Mouse (Mus musculus) limb, embryonic 10.5 days (tissue): ENCODE results near the gene Cpm. TPM values are rescaled to one million over a fixed set of nuclear protein-coding genes. Genes with fewer than 3 reads are reported as not detected.
"Not testable (repeated sequence)": the region's sequence is repeated elsewhere in the genome, so short reads cannot be mapped to it uniquely, and the experiment has no call there.

Experiments used
- DNase-seq: peaks from one replicate; pipeline ENCODE4 v3.0.0-alpha.2; 2017; ENCODE audit warnings: low spot score
- H3K27ac ChIP-seq: fragments of 300-500 bp; sonication (generic); 2 replicates; pipeline ENCODE4 v1.5.1; 2016; ENCODE audit warnings: mild to moderate bottlenecking
- H3K27me3 ChIP-seq: fragments of 300-500 bp; sonication (generic); 2 replicates; pipeline ENCODE4 v1.6.1; 2016; ENCODE audit warnings: low read depth, mild to moderate bottlenecking; ENCODE audit not compliant: poor library complexity, severe bottlenecking
- H3K36me3 ChIP-seq: fragments of 300-500 bp; sonication (generic); 2 replicates; pipeline ENCODE4 v1.6.1; 2016; ENCODE audit warnings: mild to moderate bottlenecking, moderate library complexity
- H3K4me1 ChIP-seq: fragments of 300-500 bp; sonication (generic); 2 replicates; pipeline ENCODE4 v1.6.1; 2016
- H3K4me3 ChIP-seq: fragments of 300-500 bp; sonication (generic); 2 replicates; pipeline ENCODE4 v1.5.1; 2016; ENCODE audit warnings: mild to moderate bottlenecking, moderate library complexity
- H3K9me3 ChIP-seq: fragments of 300-500 bp; sonication (generic); replicated peaks from 2 replicates; pipeline ENCODE4 v1.6.1; 2016; ENCODE audit warnings: mild to moderate bottlenecking
- WGBS: fragments of 180-500 bp; shearing (Covaris S2); methylation state at CpG from one replicate; pipeline ENCODE4 v1.1.7; 2016; 5-methylcytosine and 5-hydroxymethylcytosine counted together
- polyA plus RNA-seq: library from polyadenylated mRNA; unstranded; fragments of >200 nt; fragmentation: Nextera tagmentation; extraction: Ambion mirVana; gene quantifications from 2 replicates; pipeline ENCODE4 v1.2.1, GENCODE M21; 2016

The Cpm gene
- polyA plus RNA-seq, 1 experiment from 2014 or later: 31.5 TPM

DNA sequence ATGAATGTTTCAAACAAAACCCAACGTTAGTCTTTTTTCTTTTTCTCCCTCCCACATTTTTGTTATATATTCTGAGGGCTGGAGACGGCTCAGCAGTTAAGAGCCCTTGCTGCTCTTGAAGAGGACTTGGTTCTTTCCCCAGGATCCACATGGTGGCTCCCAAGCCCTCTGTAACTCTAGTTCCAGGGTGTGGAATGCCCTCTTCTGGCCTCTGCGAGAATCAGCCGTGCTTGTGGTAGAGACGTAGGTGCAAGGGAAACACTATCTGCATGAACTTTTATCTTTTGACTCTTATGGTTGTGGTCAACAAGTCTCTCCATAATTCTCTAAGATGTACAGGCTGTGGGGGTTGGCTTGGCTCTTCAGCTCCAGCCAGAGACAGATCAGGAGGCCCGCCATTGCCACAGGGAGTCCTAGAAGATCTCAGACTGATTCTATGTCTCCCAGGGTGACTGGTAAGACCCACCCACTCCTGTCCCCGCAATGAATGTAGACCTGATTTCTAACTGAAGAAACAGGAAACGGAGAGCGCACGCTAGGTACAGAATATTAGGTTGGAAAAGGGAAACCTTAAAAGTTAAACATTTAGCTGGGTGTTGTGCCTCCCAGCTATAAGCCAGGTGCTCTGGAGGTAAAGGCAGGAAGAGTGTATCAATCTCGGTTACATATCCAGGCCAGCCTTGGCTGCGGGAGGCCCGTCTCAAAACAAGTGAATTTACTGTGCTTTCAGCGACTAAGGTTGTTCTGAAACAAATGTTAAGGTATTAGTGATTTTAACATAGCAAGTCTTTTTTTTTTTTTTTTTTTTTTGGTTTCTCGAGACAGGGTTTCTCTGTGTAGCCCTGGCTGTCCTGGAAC, 102.2 kb downstream of the Cpm start:
- 59% methylated on average over 15 of the region's 15 CpGs for WGBS
- no peak for DNase-seq
- Histone ChIP-seq H3K9me3 (no peaks in the 10 kb centered on the region), H3K4me3 (no peak overlapping the region), H3K4me1 (no peaks in the 10 kb centered on the region), H3K27me3 (no peaks in the 10 kb centered on the region), H3K36me3 (peaks cover 13% of the 10 kb centered on the region), H3K27ac (no peak overlapping the region)

DNA sequence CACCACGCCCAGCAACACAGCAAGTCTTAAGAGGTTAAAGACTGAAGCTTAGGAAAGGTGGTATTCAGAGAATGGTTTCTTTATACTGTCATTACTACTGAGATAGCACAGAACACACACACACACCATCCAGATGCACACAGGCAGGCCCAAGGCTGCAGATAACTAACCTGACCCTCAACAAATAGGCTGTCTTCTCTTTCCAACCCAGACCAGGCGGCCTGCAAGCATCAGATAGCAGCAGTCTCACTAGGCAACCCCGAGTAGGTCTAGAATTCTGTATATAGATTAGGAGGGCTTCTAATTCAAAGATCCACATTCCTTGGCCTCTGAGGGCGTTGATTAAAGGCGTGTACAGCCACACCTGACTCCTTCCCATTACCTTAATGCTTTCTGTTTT, 102.9 kb downstream of the Cpm start:
- H3K4me3 ChIP-seq: no peak overlapping the region
- no peak overlapping the region for H3K27ac ChIP-seq
- DNase-seq: no peak
- no peaks in the 10 kb centered on the region for H3K27me3 ChIP-seq
- no peaks in the 10 kb centered on the region for H3K9me3 ChIP-seq
- no peaks in the 10 kb centered on the region for H3K4me1 ChIP-seq
- H3K36me3 ChIP-seq: peaks cover 20% of the 10 kb centered on the region
- WGBS: 93% methylated on average over 5 of the region's 5 CpGs

- H3K27ac ChIP-seq: no peak overlapping the region
- WGBS: 85% methylated on average over 14 of the region's 14 CpGs
These were observed 103.8 kb downstream of the Cpm start for GRCm38 (mm10) chr10:117732962-117733592.

GRCm38 (mm10) chr10:117733626-117734025, 104.3 kb downstream of the Cpm start:
- not testable (repeated sequence) for H3K4me3 ChIP-seq, H3K9me3 ChIP-seq, DNase-seq, H3K27me3 ChIP-seq, H3K27ac ChIP-seq, H3K4me1 ChIP-seq
- H3K36me3 ChIP-seq: peaks cover 34% of the 10 kb centered on the region
- 93% methylated on average over 8 of the region's 8 CpGs for WGBS

More at GRCm38 (mm10) chr10:117732962-117733592, 103.8 kb downstream of the Cpm start:
- no peaks in the 10 kb centered on the region for H3K4me1 ChIP-seq
- H3K4me3 ChIP-seq: no peak overlapping the region
- H3K27me3 ChIP-seq: no peaks in the 10 kb centered on the region
- peaks cover 29% of the 10 kb centered on the region for H3K36me3 ChIP-seq
- DNase-seq: no peak
- no peaks in the 10 kb centered on the region for H3K9me3 ChIP-seq

DNA sequence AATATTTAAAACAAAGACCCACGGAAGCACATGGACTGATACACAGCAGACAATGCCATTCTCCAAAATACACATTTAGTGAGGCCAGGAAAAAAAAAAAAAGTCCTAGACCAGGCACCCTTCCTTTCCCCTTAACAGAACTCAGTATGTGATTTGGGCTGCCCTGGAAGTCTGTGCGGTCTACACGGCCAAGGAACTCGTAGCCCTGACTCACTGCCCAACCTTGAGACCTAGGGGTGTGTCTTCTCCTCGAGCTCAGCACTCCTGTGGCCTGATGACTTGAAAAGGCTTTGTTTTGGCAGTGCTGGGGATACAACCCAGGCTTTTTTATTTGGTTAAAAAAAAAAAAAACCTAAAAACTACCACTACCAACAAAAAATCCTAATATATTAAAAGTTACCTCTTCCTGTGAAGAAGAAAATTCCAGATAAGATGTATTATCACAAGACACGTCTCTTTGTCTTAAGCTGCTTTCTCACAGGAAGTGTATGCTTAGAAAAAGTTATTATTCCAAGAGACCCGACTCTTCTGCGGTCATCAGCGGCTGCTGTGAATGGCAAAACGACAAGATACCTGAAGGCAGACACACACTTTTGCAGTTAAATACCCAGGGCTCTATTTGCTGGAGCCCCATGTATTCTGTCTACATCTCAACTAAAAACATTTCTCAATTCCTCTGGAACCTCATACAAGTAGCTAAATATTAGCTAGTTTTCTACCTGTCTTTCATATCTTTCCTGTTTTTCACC, 105.0 kb downstream of the Cpm start:
- not testable (repeated sequence) for H3K27me3 ChIP-seq, H3K4me1 ChIP-seq, H3K9me3 ChIP-seq, H3K4me3 ChIP-seq, H3K27ac ChIP-seq, DNase-seq
- H3K36me3 ChIP-seq: peaks cover 41% of the 10 kb centered on the region
- 89% methylated on average over 9 of the region's 10 CpGs for WGBS

GRCm38 (mm10) chr10:117735396-117735795, 106.1 kb downstream of the Cpm start:
- not testable (repeated sequence) for H3K27me3 ChIP-seq, H3K4me1 ChIP-seq, H3K4me3 ChIP-seq, H3K27ac ChIP-seq, H3K9me3 ChIP-seq, DNase-seq
- 94% methylated on average over 12 of the region's 12 CpGs for WGBS
- H3K36me3 ChIP-seq: peaks cover 52% of the 10 kb centered on the region

DNA sequence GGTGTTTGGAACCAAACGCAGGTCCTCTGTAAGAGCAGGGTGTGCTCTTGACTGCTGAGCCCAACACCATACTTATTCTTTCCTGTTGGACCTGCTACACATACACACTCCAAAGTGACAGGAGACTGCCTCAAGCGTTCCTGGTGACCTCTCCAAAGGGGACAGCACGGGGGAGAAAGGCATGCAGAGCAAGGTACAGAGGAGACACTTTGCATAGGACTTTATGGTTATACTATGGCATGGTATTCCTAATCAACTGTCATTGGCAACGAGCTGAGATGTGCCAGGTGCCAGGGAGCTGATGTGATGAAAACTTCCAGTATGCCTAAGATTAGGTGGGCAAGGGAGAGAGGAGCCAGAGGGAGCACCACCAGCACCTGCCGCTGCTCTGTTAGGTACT, 107.3 kb downstream of the Cpm start:
- WGBS: 96% methylated on average over 5 of the region's 5 CpGs
- Histone ChIP-seq H3K4me3 (no peak overlapping the region), H3K9me3 (no peaks in the 10 kb centered on the region), H3K4me1 (no peaks in the 10 kb centered on the region), H3K27ac (no peak overlapping the region), H3K27me3 (no peaks in the 10 kb centered on the region), H3K36me3 (peaks cover 59% of the 10 kb centered on the region)
- no peak for DNase-seq

Other genes with a start within 250 kb of the Cpm start
- gene Cpsf6, start 249.5 kb upstream of the Cpm start, polyA plus RNA-seq: 230 and 235 TPM in 2 replicates
- gene Mdm2, start 81.3 kb downstream of the Cpm start, polyA plus RNA-seq: 56.3 and 62.4 TPM in 2 replicates
- 16.4 and 22.1 TPM in 2 replicates for gene Slc35e3, start 116.9 kb downstream of the Cpm start, polyA plus RNA-seq
- gene Nup107, start 163.2 kb downstream of the Cpm start, polyA plus RNA-seq: 109 and 111 TPM in 2 replicates
- gene Rap1b, start 216.5 kb downstream of the Cpm start, polyA plus RNA-seq: 138 and 146 TPM in 2 replicates